30 mouse cellular contexts compared by ENCODE assay signal in the genomic region with DNA sequence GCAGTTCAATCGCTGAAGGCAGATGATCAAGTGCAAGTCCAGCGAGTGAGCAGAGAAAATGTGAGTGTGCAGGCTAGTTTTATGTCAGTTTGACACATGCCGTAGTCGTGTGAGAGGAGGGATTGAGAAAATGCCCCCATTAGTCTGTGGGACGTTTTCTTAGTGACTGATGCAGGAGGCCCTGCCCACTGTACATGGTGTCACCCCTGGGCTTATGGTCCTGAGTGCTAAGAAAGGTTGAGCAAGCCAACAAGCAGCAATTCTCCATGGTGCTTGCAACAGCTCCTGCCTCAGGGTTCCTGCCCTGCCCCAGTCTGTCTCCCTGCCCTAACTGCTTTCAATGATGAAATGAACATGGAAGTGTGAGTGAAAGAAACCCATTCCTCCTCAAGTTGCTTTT. TPM values are rescaled to one million over a fixed set of nuclear protein-coding genes. Genes with fewer than 3 reads are reported as not detected.
DNase-seq lines count a peak whose midpoint lies in the region; ATAC-seq lines count a peak whose summit lies in the region.
"Had no signal": no experiment of that assay in that cellular context is flagged by ENCODE, and none has a peak within 500 bp of the region (broad histone marks: within the 10 kb centered on the region; RNA-seq: fewer than 3 reads in every experiment).

No protein-coding gene starts in this region.

- H3K27ac ChIP-seq in heart, embryonic 10.5 days: no peak overlapping the region
- 0 out of 2 replicates have a peak overlapping the region, but pooled peaks have one; percentile 22 for H3K27ac ChIP-seq in midbrain, embryonic 16.5 days (ENCODE audit: low read length)
- H3K27ac ChIP-seq in midbrain, embryonic 10.5 days (replicated peaks): no peak overlapping the region
- H3K27ac ChIP-seq: embryonic facial prominence, embryonic 13.5 days; embryonic facial prominence, embryonic 15.5 days; forebrain, embryonic 10.5 days; forebrain, embryonic 12.5 days had no signal

- H3K9me3 ChIP-seq in heart, embryonic 10.5 days: no peaks in the 10 kb centered on the region
- no peaks in the 10 kb centered on the region for H3K9me3 ChIP-seq in midbrain, embryonic 16.5 days (replicated peaks; ENCODE audit: control insufficient read depth, low read length, poor library complexity, severe bottlenecking)
- H3K9me3 ChIP-seq in midbrain, embryonic 10.5 days (replicated peaks): no peaks in the 10 kb centered on the region
- H3K9me3 ChIP-seq: embryonic facial prominence, embryonic 13.5 days; embryonic facial prominence, embryonic 15.5 days; forebrain, embryonic 10.5 days; forebrain, embryonic 12.5 days; G1E had no signal

- WGBS in heart, embryonic 10.5 days: 78% methylated on average over 5 of the region's 5 CpGs
- WGBS in midbrain, embryonic 16.5 days: 92% methylated on average over 5 of the region's 5 CpGs
- WGBS in midbrain, embryonic 10.5 days: 87% methylated on average over 5 of the region's 5 CpGs

- no peak overlapping the region for H3K4me2 ChIP-seq in midbrain, embryonic 16.5 days (ENCODE audit: low read length)
- H3K4me2 ChIP-seq: embryonic facial prominence, embryonic 13.5 days; embryonic facial prominence, embryonic 15.5 days; forebrain, embryonic 12.5 days had no signal

- DNase-seq in heart, adult 11 months: peak; percentile 64
- DNase-seq in heart, embryonic 10.5 days (ENCODE audit: low spot score): no peak
- no peak for DNase-seq in midbrain, embryonic 10.5 days (ENCODE audit: low spot score)
- DNase-seq in 416B (ENCODE audit: low read depth): peak; percentile 34
- DNase-seq in urinary bladder, postnatal 14 days (ENCODE audit: low spot score): no peak
- no peak for DNase-seq in ovary, postnatal 10 days (ENCODE audit: low spot score)
- DNase-seq: adrenal gland, adult 2 months; adrenal gland, postnatal 10 days; adrenal gland, postnatal 36 days; B cell, adult 2 months; cerebellum, adult 18-20 months; cerebellum, adult 8-10 months; cerebellum, adult 9-11 months; cerebellum, postnatal 14 days; cerebellum, postnatal 36 days; embryo, embryonic 11 days had no signal

- peaks cover 36% of the 10 kb centered on the region for H3K36me3 ChIP-seq in heart, embryonic 10.5 days
- H3K36me3 ChIP-seq in midbrain, embryonic 16.5 days (ENCODE audit: control insufficient read depth, insufficient read depth, low read length): peaks cover 39% of the 10 kb centered on the region
- peaks cover 96% of the 10 kb centered on the region for H3K36me3 ChIP-seq in midbrain, embryonic 10.5 days

- no peak for ATAC-seq in midbrain, embryonic 16.5 days
- ATAC-seq in megakaryocyte, adult 5-6 weeks (ENCODE audit: poor library complexity, severe bottlenecking): peak; percentile 54; the same call in 1 of the 2 replicates
- ATAC-seq: activated CD4-positive, CD25-positive, alpha-beta regulatory T cell, adult 4 months; CD4-positive, CD25-positive, alpha-beta regulatory T cell, adult 4 months; forebrain, embryonic 14.5 days; forebrain, embryonic 16.5 days; Patski had no signal

- H3K27me3 ChIP-seq in heart, embryonic 10.5 days (ENCODE audit: insufficient read depth, poor library complexity, severe bottlenecking): no peaks in the 10 kb centered on the region
- no peaks in the 10 kb centered on the region for H3K27me3 ChIP-seq in midbrain, embryonic 16.5 days (ENCODE audit: control insufficient read depth, insufficient read depth, low read depth, low read length)
- H3K27me3 ChIP-seq in midbrain, embryonic 10.5 days (ENCODE audit: low read depth, poor library complexity, severe bottlenecking): no peaks in the 10 kb centered on the region
- H3K27me3 ChIP-seq: CH12.LX; embryonic facial prominence, embryonic 13.5 days; embryonic facial prominence, embryonic 15.5 days; forebrain, embryonic 12.5 days; Patski had no signal

- no peak overlapping the region for H3K4me3 ChIP-seq in heart, embryonic 10.5 days
- no peak overlapping the region for H3K4me3 ChIP-seq in midbrain, embryonic 16.5 days (ENCODE audit: low read depth, low read length)
- H3K4me3 ChIP-seq in midbrain, embryonic 10.5 days: no peak overlapping the region
- H3K4me3 ChIP-seq: embryonic facial prominence, embryonic 13.5 days; embryonic facial prominence, embryonic 15.5 days; erythroblast, embryonic 14.5 days; forebrain, embryonic 10.5 days; forebrain, embryonic 12.5 days had no signal

- H3K4me1 ChIP-seq in heart, embryonic 10.5 days: peaks cover 26% of the 10 kb centered on the region
- no peaks in the 10 kb centered on the region for H3K4me1 ChIP-seq in midbrain, embryonic 16.5 days (ENCODE audit: control insufficient read depth, insufficient read depth, low read length)
- no peaks in the 10 kb centered on the region for H3K4me1 ChIP-seq in midbrain, embryonic 10.5 days
- H3K4me1 ChIP-seq: embryonic facial prominence, embryonic 13.5 days; embryonic facial prominence, embryonic 15.5 days; forebrain, embryonic 10.5 days; forebrain, embryonic 12.5 days had no signal

- H3K9ac ChIP-seq in midbrain, embryonic 16.5 days (ENCODE audit: low read depth, low read length): no peak overlapping the region
- H3K9ac ChIP-seq: embryonic facial prominence, embryonic 13.5 days; embryonic facial prominence, embryonic 15.5 days; forebrain, embryonic 12.5 days had no signal

RNA-seq across cellular contexts. Expression of a gene that starts 23.4 kb away (rescaled TPM):
- 71.0 and 71.1 TPM in 2 replicates for polyA plus RNA-seq in heart, embryonic 10.5 days (2016; fragmentation: Nextera tagmentation; extraction: Ambion mirVana)
- 57.0 and 60.5 TPM in 2 replicates for polyA plus RNA-seq in midbrain, embryonic 16.5 days (2015; fragmentation: Nextera tagmentation; extraction: Ambion mirVana)
- polyA plus RNA-seq in midbrain, embryonic 10.5 days (2016; fragmentation: Nextera tagmentation; extraction: Ambion mirVana): 79.7 and 81.7 TPM in 2 replicates
- total RNA-seq in megakaryocyte, adult 5-6 weeks (2015): 56.5 TPM in 2 replicates
- 74.6 and 83.2 TPM in 2 replicates for total RNA-seq in megakaryocyte, adult 5-6 weeks (2017)

Comparison
In these comparisons a context has a peak if more than half of its experiments do, and no peak if none do; other contexts are left out.
1. DNase-seq: peak in heart, adult 11 months (single experiment) and 416B (single experiment); none in heart, embryonic 10.5 days (single experiment), midbrain, embryonic 10.5 days (single experiment), urinary bladder, postnatal 14 days (single experiment) and ovary, postnatal 10 days (single experiment).